In the genomic region with DNA sequence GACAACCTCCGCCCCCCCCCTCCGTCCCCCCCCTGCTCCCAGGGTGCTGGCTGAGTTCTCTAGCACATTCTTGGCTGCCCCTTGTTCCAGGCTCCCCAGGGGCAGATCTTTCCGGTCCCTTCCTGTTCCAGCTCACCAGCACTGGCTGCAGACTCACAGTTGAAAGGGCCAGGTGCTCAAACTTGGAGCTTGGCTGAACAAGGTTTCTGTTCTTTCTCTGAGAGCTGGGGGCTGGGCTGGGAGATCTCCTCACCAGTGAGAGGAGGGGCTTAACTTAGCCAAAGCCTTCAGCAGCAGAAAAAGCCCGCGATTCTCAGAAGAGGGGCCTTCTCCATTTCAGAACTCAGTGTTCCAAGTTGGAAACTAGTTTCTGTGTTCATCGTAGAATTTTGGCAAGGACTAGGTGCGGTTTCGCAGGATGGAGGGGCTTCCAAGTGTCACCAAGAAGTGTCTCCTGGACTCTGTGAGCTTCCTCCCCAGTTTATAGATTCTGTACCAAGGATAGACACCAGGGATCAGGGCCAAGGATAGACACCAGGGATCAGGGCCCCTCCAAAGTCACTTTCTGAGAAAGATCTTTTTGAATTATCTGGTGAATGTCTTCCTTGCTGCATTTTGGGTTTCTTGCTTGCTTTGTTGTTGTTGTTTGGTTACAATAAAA, we compare ENCODE assay signal across 7 mouse cellular contexts. TPM values are rescaled to one million over a fixed set of nuclear protein-coding genes. Genes with fewer than 3 reads are reported as not detected.
DNase-seq lines count a peak whose midpoint lies in the region; ATAC-seq lines count a peak whose summit lies in the region.

No protein-coding gene starts in this region.

- peak overlapping the region; percentile 77 for H3K27ac ChIP-seq in heart, embryonic 13.5 days (replicated peaks)
- no peak overlapping the region for H3K27ac ChIP-seq in neural tube, embryonic 13.5 days (replicated peaks)

- peak overlapping the region; percentile 59 for H3K9ac ChIP-seq in heart, embryonic 13.5 days
- H3K9ac ChIP-seq in neural tube, embryonic 13.5 days, result no peak overlapping the region

- no peaks in the 10 kb centered on the region for H3K36me3 ChIP-seq in heart, embryonic 13.5 days
- no peaks in the 10 kb centered on the region for H3K36me3 ChIP-seq in neural tube, embryonic 13.5 days

- peak; percentile 3 for DNase-seq in B cell, adult 2 months
- peak; percentile 97 for DNase-seq in ES-CJ7 (ENCODE audit: low read depth, low spot score)
- DNase-seq in embryo, embryonic 9.5 days (ENCODE audit: extremely low spot score), result peak; percentile 54
- DNase-seq in kidney, postnatal 25 days, result peak; percentile 81 to 92
- no peak for DNase-seq in spleen, postnatal 4 days (ENCODE audit: low spot score in 2 of 2)

- H3K9me3 ChIP-seq in heart, embryonic 13.5 days, result no peaks in the 10 kb centered on the region
- no peaks in the 10 kb centered on the region for H3K9me3 ChIP-seq in neural tube, embryonic 13.5 days

- no peaks in the 10 kb centered on the region for H3K27me3 ChIP-seq in heart, embryonic 13.5 days (replicated peaks)
- H3K27me3 ChIP-seq in neural tube, embryonic 13.5 days, result no peaks in the 10 kb centered on the region

- peak; percentile 55; the same call in 1 of the 2 replicates for ATAC-seq in heart, embryonic 13.5 days (ENCODE audit: extremely low read depth, insufficient number of reproducible peaks, low FRiP score, low TSS enrichment)
- ATAC-seq in neural tube, embryonic 13.5 days (ENCODE audit: low read depth), result peak; percentile 36; the same call in 1 of the 2 replicates

- H3K4me2 ChIP-seq in heart, embryonic 13.5 days, result peak overlapping the region; percentile 34
- no peak overlapping the region for H3K4me2 ChIP-seq in neural tube, embryonic 13.5 days

- H3K4me3 ChIP-seq in heart, embryonic 13.5 days, result no peak overlapping the region
- no peak overlapping the region for H3K4me3 ChIP-seq in neural tube, embryonic 13.5 days

- 20% methylated on average over 8 of the region's 8 CpGs for WGBS in heart, embryonic 13.5 days
- 42% methylated on average over 8 of the region's 8 CpGs for WGBS in neural tube, embryonic 13.5 days

- H3K4me1 ChIP-seq in heart, embryonic 13.5 days, result peaks cover 19% of the 10 kb centered on the region
- peaks cover 12% of the 10 kb centered on the region for H3K4me1 ChIP-seq in neural tube, embryonic 13.5 days (replicated peaks)

RNA-seq across cellular contexts. Expression of a gene that starts 29.2 kb away (rescaled TPM):
- 9.1 and 10.9 TPM in 2 replicates for polyA plus RNA-seq in heart, embryonic 13.5 days (2015; fragmentation: Nextera tagmentation; extraction: Ambion mirVana)
- 4.6 and 6.3 TPM in 2 replicates for polyA plus RNA-seq in neural tube, embryonic 13.5 days (2015; fragmentation: Nextera tagmentation; extraction: Ambion mirVana)

RNA-seq across cellular contexts. Expression of a gene that starts 52.2 kb away (rescaled TPM):
- polyA plus RNA-seq in heart, embryonic 13.5 days (2015; fragmentation: Nextera tagmentation; extraction: Ambion mirVana), result 36.8 and 38.2 TPM in 2 replicates
- 42.8 and 52.8 TPM in 2 replicates for polyA plus RNA-seq in neural tube, embryonic 13.5 days (2015; fragmentation: Nextera tagmentation; extraction: Ambion mirVana)

Comparison
In these comparisons a context has a peak if more than half of its experiments do, and no peak if none do; other contexts are left out.
1. DNase-seq: peak in B cell, adult 2 months (2 of 2), ES-CJ7 (single experiment), embryo, embryonic 9.5 days (single experiment) and kidney, postnatal 25 days (2 of 2); none in spleen, postnatal 4 days (0 of 2).